Mouse (Mus musculus): ENCODE measurements at regions not wholly inside any gene's neighbourhood (a gene's known extent, or its start where the extent isn't known, plus 50 kb on each side); places are given as distances from the start of the nearest gene placed in this dataset.

- Histone ChIP-seq H3K4me3 (ENCODE audit: insufficient read depth, poor library complexity, severe bottlenecking) (no peak overlapping the region), H3K27me3 (ENCODE audit: control insufficient read depth, insufficient read depth, insufficient read length) (no peaks in the 10 kb centered on the region), H3K36me3 (ENCODE audit: control insufficient read depth, insufficient read depth) (no peaks in the 10 kb centered on the region), H3K79me2 (ENCODE audit: control insufficient read depth, insufficient read depth) (no peaks in the 10 kb centered on the region), H3ac (ENCODE audit: control insufficient read depth, insufficient read length, low read depth) (no peak overlapping the region), H3K79me3 (ENCODE audit: low read depth) (no peaks in the 10 kb centered on the region)
- TF ChIP-seq CEBPB (IDR thresholded peaks at IDR 0.05; ENCODE audit: low read depth), result no peak
- TF ChIP-seq USF1 (IDR thresholded peaks at IDR 0.05; ENCODE audit: low read depth), result no peak
- TF ChIP-seq CTCF (IDR thresholded peaks at IDR 0.05; ENCODE audit: control insufficient read depth, insufficient read depth, insufficient read length), result no peak
These were observed 55.2 kb upstream of the Rcn1 start for GRCm38 (mm10) chr2:105454353-105454752.

- no peak overlapping the region for H3K4me3 ChIP-seq (ENCODE audit: insufficient read depth, poor library complexity, severe bottlenecking)
- no peaks in the 10 kb centered on the region for H3K79me3 ChIP-seq (ENCODE audit: low read depth)
- TF ChIP-seq USF1 (IDR thresholded peaks at IDR 0.05; ENCODE audit: low read depth) (no peak), MYOG (IDR thresholded peaks at IDR 0.05; ENCODE audit: control insufficient read depth, extremely low read depth, insufficient read length) (no peak), MYOD1 (IDR thresholded peaks at IDR 0.05; ENCODE audit: control insufficient read depth, insufficient read length, low read depth) (no peak), CEBPB (IDR thresholded peaks at IDR 0.05; ENCODE audit: low read depth) (no peak), CTCF (IDR thresholded peaks at IDR 0.05; ENCODE audit: control insufficient read depth, insufficient read depth, insufficient read length) (no peak), MAX (IDR thresholded peaks at IDR 0.05) (no peak), FOSL1 (IDR thresholded peaks at IDR 0.05; ENCODE audit: insufficient read depth, low read length, poor library complexity, severe bottlenecking) (no peak)
- no peaks in the 10 kb centered on the region for H3K36me3 ChIP-seq (ENCODE audit: control insufficient read depth, insufficient read depth)
- no peak overlapping the region for H3ac ChIP-seq (ENCODE audit: control insufficient read depth, insufficient read length, low read depth)
- H3K27me3 ChIP-seq (ENCODE audit: control insufficient read depth, insufficient read depth, insufficient read length), result no peaks in the 10 kb centered on the region
- H3K79me2 ChIP-seq (ENCODE audit: control insufficient read depth, insufficient read depth), result no peaks in the 10 kb centered on the region
These were observed 55.7 kb upstream of the Rcn1 start for GRCm38 (mm10) chr2:105454836-105455235.

- Histone ChIP-seq H3ac (ENCODE audit: control insufficient read depth, insufficient read length, low read depth) (no peak overlapping the region), H3K79me2 (ENCODE audit: control insufficient read depth, insufficient read depth) (no peaks in the 10 kb centered on the region), H3K79me3 (ENCODE audit: low read depth) (no peaks in the 10 kb centered on the region), H3K4me3 (ENCODE audit: insufficient read depth, poor library complexity, severe bottlenecking) (no peak overlapping the region), H3K36me3 (ENCODE audit: control insufficient read depth, insufficient read depth) (no peaks in the 10 kb centered on the region), H3K27me3 (ENCODE audit: control insufficient read depth, insufficient read depth, insufficient read length) (no peaks in the 10 kb centered on the region)
- TF ChIP-seq CEBPB (IDR thresholded peaks at IDR 0.05; ENCODE audit: low read depth) (no peak), MAX (IDR thresholded peaks at IDR 0.05) (no peak), MYOD1 (IDR thresholded peaks at IDR 0.05; ENCODE audit: control insufficient read depth, insufficient read length, low read depth) (no peak), MYOG (IDR thresholded peaks at IDR 0.05; ENCODE audit: control insufficient read depth, extremely low read depth, insufficient read length) (no peak), FOSL1 (IDR thresholded peaks at IDR 0.05; ENCODE audit: insufficient read depth, low read length, poor library complexity, severe bottlenecking) (no peak)
These were observed 59.5 kb upstream of the Rcn1 start for GRCm38 (mm10) chr2:105458643-105459042.

GRCm38 (mm10) chr2:105459512-105459911 lies 60.4 kb upstream of the Rcn1 start:
- Histone ChIP-seq H3K79me3 (ENCODE audit: low read depth) (no peaks in the 10 kb centered on the region), H3K36me3 (ENCODE audit: control insufficient read depth, insufficient read depth) (no peaks in the 10 kb centered on the region), H3K79me2 (ENCODE audit: control insufficient read depth, insufficient read depth) (no peaks in the 10 kb centered on the region), H3K27me3 (ENCODE audit: control insufficient read depth, insufficient read depth, insufficient read length) (no peaks in the 10 kb centered on the region), H3ac (ENCODE audit: control insufficient read depth, insufficient read length, low read depth) (no peak overlapping the region), H3K4me3 (ENCODE audit: insufficient read depth, poor library complexity, severe bottlenecking) (no peak overlapping the region)
- TF ChIP-seq CTCF (IDR thresholded peaks at IDR 0.05; ENCODE audit: control insufficient read depth, insufficient read depth, insufficient read length), result no peak
- TF ChIP-seq FOSL1 (IDR thresholded peaks at IDR 0.05; ENCODE audit: insufficient read depth, low read length, poor library complexity, severe bottlenecking), result no peak
- no peak for TF ChIP-seq CEBPB (IDR thresholded peaks at IDR 0.05; ENCODE audit: low read depth)
- no peak for TF ChIP-seq USF1 (IDR thresholded peaks at IDR 0.05; ENCODE audit: low read depth)
- no peak for TF ChIP-seq MYOD1 (IDR thresholded peaks at IDR 0.05; ENCODE audit: control insufficient read depth, insufficient read length, low read depth)
- no peak for TF ChIP-seq MYOG (IDR thresholded peaks at IDR 0.05; ENCODE audit: control insufficient read depth, extremely low read depth, insufficient read length)
- no peak for TF ChIP-seq MAX (IDR thresholded peaks at IDR 0.05)

GRCm38 (mm10) chr2:105465630-105466029 lies 66.5 kb upstream of the Rcn1 start:
- Histone ChIP-seq H3K79me3 (ENCODE audit: low read depth) (no peaks in the 10 kb centered on the region), H3ac (ENCODE audit: control insufficient read depth, insufficient read length, low read depth) (no peak overlapping the region), H3K36me3 (ENCODE audit: control insufficient read depth, insufficient read depth) (no peaks in the 10 kb centered on the region), H3K4me3 (ENCODE audit: insufficient read depth, poor library complexity, severe bottlenecking) (no peak overlapping the region), H3K27me3 (ENCODE audit: control insufficient read depth, insufficient read depth, insufficient read length) (no peaks in the 10 kb centered on the region), H3K79me2 (ENCODE audit: control insufficient read depth, insufficient read depth) (no peaks in the 10 kb centered on the region)
- TF ChIP-seq CTCF (IDR thresholded peaks at IDR 0.05; ENCODE audit: control insufficient read depth, insufficient read depth, insufficient read length), result no peak
- TF ChIP-seq CEBPB (IDR thresholded peaks at IDR 0.05; ENCODE audit: low read depth), result no peak
- TF ChIP-seq USF1 (IDR thresholded peaks at IDR 0.05; ENCODE audit: low read depth), result no peak
- TF ChIP-seq MYOG (IDR thresholded peaks at IDR 0.05; ENCODE audit: control insufficient read depth, extremely low read depth, insufficient read length), result no peak

- Histone ChIP-seq H3K79me2 (ENCODE audit: control insufficient read depth, insufficient read depth) (no peaks in the 10 kb centered on the region), H3ac (ENCODE audit: control insufficient read depth, insufficient read length, low read depth) (no peak overlapping the region), H3K27me3 (ENCODE audit: control insufficient read depth, insufficient read depth, insufficient read length) (no peaks in the 10 kb centered on the region), H3K36me3 (ENCODE audit: control insufficient read depth, insufficient read depth) (no peaks in the 10 kb centered on the region), H3K4me3 (ENCODE audit: insufficient read depth, poor library complexity, severe bottlenecking) (no peak overlapping the region), H3K79me3 (ENCODE audit: low read depth) (no peaks in the 10 kb centered on the region)
- peak; percentile 39 for TF ChIP-seq CTCF (IDR thresholded peaks at IDR 0.05; ENCODE audit: control insufficient read depth, insufficient read depth, insufficient read length)
- no peak for TF ChIP-seq FOSL1 (IDR thresholded peaks at IDR 0.05; ENCODE audit: insufficient read depth, low read length, poor library complexity, severe bottlenecking)
These were observed 69.8 kb upstream of the Rcn1 start for GRCm38 (mm10) chr2:105468930-105469329.
